Mouse (Mus musculus) kidney, adult 10 weeks (tissue): Measurements from ENCODE around the gene Serbp1. TPM values are rescaled to one million over a fixed set of nuclear protein-coding genes. Genes with fewer than 3 reads are reported as not detected.

Experiments
- polyA plus RNA-seq: library from polyadenylated mRNA; stranded (reverse); fragments of 350-450 nt; fragmentation: Illumina TruSeq; extraction: RNeasy Lipid Tissue Mini Kit (QIAGEN cat#74804); gene quantifications from one replicate; pipeline ENCODE4 v1.2.3, GENCODE M21; 2014; ENCODE audit warnings: low read depth, low replicate concordance

Gene Serbp1
- 622 TPM for polyA plus RNA-seq

GRCm38 (mm10) chr6:67237977-67238376 lies at the start of gene Serbp1:
TSS of gene Serbp1 (plus strand) at chr6:67238176.

Other genes starting within 250 kb of the Serbp1 start
- 41.4 TPM for gene Gadd45a, start 200.7 kb upstream of the Serbp1 start, polyA plus RNA-seq
- 0.20 TPM for gene Il12rb2, start 138.0 kb downstream of the Serbp1 start, polyA plus RNA-seq